7 mouse cellular contexts compared by ENCODE assay signal in genomic region chr14:51884598-51885331, GRCm38 (mm10). TPM values are rescaled to one million over a fixed set of nuclear protein-coding genes. Genes with fewer than 3 reads are reported as not detected.
DNase-seq lines count a peak whose midpoint lies in the region; ATAC-seq lines count a peak whose summit lies in the region.

Mettl17 (plus strand) TSS chr14:51884842.

- ATAC-seq in embryonic facial prominence, embryonic 11.5 days (replicated peaks; ENCODE audit: insufficient number of reproducible peaks, low FRiP score, low TSS enrichment, low read depth) = peak; percentile 97
- peak; percentile 94 for ATAC-seq in granulocyte monocyte progenitor cell, adult 5-6 weeks (replicated peaks; ENCODE audit: poor library complexity, severe bottlenecking)
- ATAC-seq in midbrain, embryonic 13.5 days = peak; percentile 99

- no peaks in the 10 kb centered on the region for H3K27me3 ChIP-seq in embryonic facial prominence, embryonic 11.5 days (ENCODE audit: control insufficient read depth, insufficient read depth, low read length)
- no peaks in the 10 kb centered on the region for H3K27me3 ChIP-seq in limb, embryonic 10.5 days (ENCODE audit: low read depth, poor library complexity, severe bottlenecking)
- no peaks in the 10 kb centered on the region for H3K27me3 ChIP-seq in midbrain, embryonic 13.5 days

- peak within 1 kb of the TSS; percentile 62 for H3K4me3 ChIP-seq in embryonic facial prominence, embryonic 11.5 days (ENCODE audit: low read depth, low read length)
- peak within 1 kb of the TSS; percentile 72 for H3K4me3 ChIP-seq in limb, embryonic 10.5 days
- H3K4me3 ChIP-seq in midbrain, embryonic 13.5 days (replicated peaks) = peak within 1 kb of the TSS; percentile 81

- no peaks in the 10 kb centered on the region for H3K4me1 ChIP-seq in embryonic facial prominence, embryonic 11.5 days (ENCODE audit: control insufficient read depth, insufficient read depth, low read length)
- peaks cover 13% of the 10 kb centered on the region for H3K4me1 ChIP-seq in limb, embryonic 10.5 days
- H3K4me1 ChIP-seq in midbrain, embryonic 13.5 days (replicated peaks) = peaks cover 20% of the 10 kb centered on the region

- H3K27ac ChIP-seq in embryonic facial prominence, embryonic 11.5 days (replicated peaks; ENCODE audit: low read depth, low read length) = peak within 1 kb of the TSS; percentile 48; the same call in 1 of the 2 replicates
- H3K27ac ChIP-seq in limb, embryonic 10.5 days = peak within 1 kb of the TSS; percentile 89
- H3K27ac ChIP-seq in midbrain, embryonic 13.5 days = peak within 1 kb of the TSS; percentile 89

- H3K4me2 ChIP-seq in embryonic facial prominence, embryonic 11.5 days (ENCODE audit: low read depth, low read length) = peak within 1 kb of the TSS; percentile 74
- H3K4me2 ChIP-seq in midbrain, embryonic 13.5 days (replicated peaks) = peak within 1 kb of the TSS; percentile 88

- H3K9ac ChIP-seq in embryonic facial prominence, embryonic 11.5 days (replicated peaks; ENCODE audit: low read length) = peak within 1 kb of the TSS; percentile 70
- H3K9ac ChIP-seq in midbrain, embryonic 13.5 days (replicated peaks) = peak within 1 kb of the TSS; percentile 88

- WGBS in embryonic facial prominence, embryonic 11.5 days = under 1% methylated on average over 43 of the region's 43 CpGs
- WGBS in limb, embryonic 10.5 days = under 1% methylated on average over 43 of the region's 43 CpGs
- under 1% methylated on average over 43 of the region's 43 CpGs for WGBS in midbrain, embryonic 13.5 days

- no peaks in the 10 kb centered on the region for H3K9me3 ChIP-seq in embryonic facial prominence, embryonic 11.5 days (replicated peaks; ENCODE audit: control insufficient read depth, low read length)
- H3K9me3 ChIP-seq in limb, embryonic 10.5 days (replicated peaks) = no peaks in the 10 kb centered on the region
- H3K9me3 ChIP-seq in midbrain, embryonic 13.5 days = no peaks in the 10 kb centered on the region

- no peaks in the 10 kb centered on the region; the same call in none of the 2 replicates for H3K36me3 ChIP-seq in embryonic facial prominence, embryonic 11.5 days (replicated peaks; ENCODE audit: control insufficient read depth, insufficient read depth, low read depth, low read length)
- H3K36me3 ChIP-seq in limb, embryonic 10.5 days = peaks cover 35% of the 10 kb centered on the region
- peaks cover 32% of the 10 kb centered on the region for H3K36me3 ChIP-seq in midbrain, embryonic 13.5 days

- peak; percentile 97 for DNase-seq in adrenal gland, postnatal 14 days
- peak; percentile 99 for DNase-seq in embryonic facial prominence, embryonic 11.5 days (ENCODE audit: low spot score)
- DNase-seq in kidney, adult 11 months = peak; percentile 97
- DNase-seq in limb, embryonic 10.5 days (ENCODE audit: low spot score) = peak; percentile 92
- DNase-seq in spleen, adult 12 weeks (ENCODE audit: low spot score) = peak; percentile 86

RNA-seq across cellular contexts. Expression of gene Mettl17, which starts in this region (rescaled TPM):
- 37.1 and 39.0 TPM in 2 replicates for total RNA-seq in adrenal gland, postnatal 14 days (2021)
- polyA plus RNA-seq in embryonic facial prominence, embryonic 11.5 days (2014; fragmentation: Nextera tagmentation; extraction: Ambion mirVana) = 37.9 and 41.5 TPM in 2 replicates
- 15.4 and 22.2 TPM in 2 replicates for total RNA-seq in granulocyte monocyte progenitor cell, adult 5-6 weeks (2014; fragmentation: Nextera tagmentation)
- 13.1 and 34.7 TPM in 2 replicates for total RNA-seq in granulocyte monocyte progenitor cell, adult 5-6 weeks (2017)
- 48.6 and 54.1 TPM in 2 replicates for polyA plus RNA-seq in limb, embryonic 10.5 days (2016; fragmentation: Nextera tagmentation; extraction: Ambion mirVana)
- 82.7 and 87.6 TPM in 2 replicates for polyA plus RNA-seq in midbrain, embryonic 13.5 days (2015; fragmentation: Nextera tagmentation; extraction: Ambion mirVana)

Comparison
In these comparisons a context has a peak if more than half of its experiments do, and no peak if none do; other contexts are left out.
1. Peak in every context shown above with its lines: DNase-seq, ATAC-seq, H3K4me3 ChIP-seq and H3K27ac ChIP-seq.